Comparison of ENCODE assay signal across 24 mouse cellular contexts in the genomic region with DNA sequence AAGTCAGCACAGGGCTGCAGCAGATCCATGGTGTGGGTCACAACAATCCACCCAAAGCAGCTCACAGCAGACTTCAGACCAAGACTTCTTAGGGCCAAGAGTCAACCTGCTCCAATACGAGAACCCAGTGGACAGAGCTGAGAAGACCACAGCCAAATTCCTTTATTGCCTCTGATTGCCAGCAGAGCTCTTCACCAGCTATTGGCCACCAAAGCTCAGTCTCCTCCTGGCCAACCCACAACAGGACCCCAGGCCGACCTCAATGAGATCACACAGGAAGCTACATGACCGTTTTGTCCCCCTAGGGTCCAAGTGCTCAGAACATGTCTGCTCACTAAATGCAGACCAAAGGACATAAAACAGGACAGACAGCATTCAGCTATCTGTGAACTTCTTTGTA. TPM values are rescaled to one million over a fixed set of nuclear protein-coding genes. Genes with fewer than 3 reads are reported as not detected.
"Had no signal": no experiment of that assay in that cellular context is flagged by ENCODE, and none has a peak within 500 bp of the region (broad histone marks: within the 10 kb centered on the region; RNA-seq: fewer than 3 reads in every experiment).

No protein-coding gene starts in this region.

- H3K9ac ChIP-seq: liver, embryonic 15.5 days; liver, postnatal 0 days; lung, embryonic 15.5 days; midbrain, embryonic 13.5 days; midbrain, embryonic 15.5 days; neural tube, embryonic 13.5 days; stomach, embryonic 15.5 days had no signal

- H3K27me3 ChIP-seq: liver, embryonic 15.5 days; lung, embryonic 15.5 days; midbrain, embryonic 13.5 days; midbrain, embryonic 15.5 days; neural tube, embryonic 13.5 days; stomach, embryonic 15.5 days had no signal

- H3K27ac ChIP-seq: liver, embryonic 15.5 days; lung, embryonic 15.5 days; macrophage; midbrain, embryonic 13.5 days; midbrain, embryonic 15.5 days; neural tube, embryonic 13.5 days; stomach, embryonic 15.5 days; stomach, postnatal 0 days had no signal

- H3K9me3 ChIP-seq: liver, embryonic 15.5 days; lung, embryonic 15.5 days; megakaryocyte, embryonic 14.5 days; midbrain, embryonic 13.5 days; midbrain, embryonic 15.5 days; neural tube, embryonic 13.5 days; stomach, embryonic 15.5 days had no signal

- H3K4me3 ChIP-seq: liver, embryonic 15.5 days; lung, embryonic 15.5 days; megakaryocyte, embryonic 14.5 days; midbrain, embryonic 13.5 days; midbrain, embryonic 15.5 days; neural tube, embryonic 13.5 days; stomach, embryonic 15.5 days had no signal

- DNase-seq: liver, postnatal 0 days; lung, adult 2 months; lung, postnatal 14 days; lung, postnatal 36 days; right cerebral cortex, postnatal 14 days; thymus, adult 2 months; thymus, postnatal 36 days had no signal

- H3K36me3 ChIP-seq: liver, embryonic 15.5 days; lung, embryonic 15.5 days; midbrain, embryonic 13.5 days; midbrain, embryonic 15.5 days; neural tube, embryonic 13.5 days; stomach, embryonic 15.5 days had no signal

- H3K4me1 ChIP-seq: liver, embryonic 15.5 days; stomach, embryonic 15.5 days had no signal

- ATAC-seq: liver, postnatal 0 days; lung, postnatal 0 days had no signal

- H3K4me2 ChIP-seq: liver, embryonic 15.5 days; lung, embryonic 15.5 days; midbrain, embryonic 11.5 days; midbrain, embryonic 13.5 days; midbrain, embryonic 15.5 days; neural tube, embryonic 13.5 days; stomach, embryonic 15.5 days had no signal

RNA-seq across cellular contexts. Expression of a gene that starts 15.8 kb away (rescaled TPM):
- total RNA-seq: megakaryocyte progenitor cell, adult 5-6 weeks; monocyte, adult 5-6 weeks; neutrophil, adult 5-6 weeks had no signal
- polyA plus RNA-seq: liver, embryonic 15.5 days; liver, postnatal 0 days; lung, adult 2 months; lung, postnatal 0 days; macrophage; midbrain, embryonic 11.5 days; midbrain, embryonic 13.5 days; neural tube, embryonic 11.5 days; spleen, adult 2 months; stomach, embryonic 15.5 days; stomach, postnatal 0 days had no signal

RNA-seq across cellular contexts. Expression of a gene that starts 25.1 kb away (rescaled TPM):
- total RNA-seq: monocyte, adult 5-6 weeks; neutrophil, adult 5-6 weeks had no signal
- polyA plus RNA-seq: macrophage had no signal

RNA-seq across cellular contexts. Expression of a gene that starts 45.9 kb away (rescaled TPM):
- total RNA-seq: midbrain, postnatal 0 days; monocyte, adult 5-6 weeks had no signal
- polyA plus RNA-seq: liver, embryonic 15.5 days; lung, adult 2 months; lung, postnatal 0 days; macrophage; midbrain, embryonic 13.5 days; neural tube, embryonic 11.5 days; spleen, adult 2 months; stomach, postnatal 0 days; thymus, adult 2 months had no signal
